Mouse (Mus musculus) CD4-positive, CD25-positive, alpha-beta regulatory T cell, adult 2 months (primary cell): Measurements from ENCODE around the gene Mt1.
A peak's percentile ranks its signal among the peaks of the same experiment; 100 is the strongest.

Experiments
- DNase-seq: peaks from one replicate; pipeline ENCODE4 v3.0.0-alpha.2; 2012; ENCODE audit warnings: low read depth, low spot score

The Mt1 gene

GRCm38 (mm10) chr8:94172809-94173732 is 5.8 kb upstream of the Mt1 start:
- DNase-seq = no peak

GRCm38 (mm10) chr8:94173848-94174403 is 5.0 kb upstream of the Mt1 start:
- no peak for DNase-seq

GRCm38 (mm10) chr8:94174619-94175213 is 4.2 kb upstream of the Mt1 start:
- no peak for DNase-seq

- no peak for DNase-seq
These were observed 1.0 kb upstream of the Mt1 start for GRCm38 (mm10) chr8:94177716-94178390.

- DNase-seq = peak; percentile 21
These were observed 1.1 kb downstream of the Mt1 start for GRCm38 (mm10) chr8:94179713-94180560.

- DNase-seq = no peak
These were observed 1.7 kb downstream of the Mt1 start for GRCm38 (mm10) chr8:94180561-94180908.

GRCm38 (mm10) chr8:94182055-94182929 is 3.4 kb downstream of the Mt1 start:
- no peak for DNase-seq

GRCm38 (mm10) chr8:94183117-94183516 is 4.2 kb downstream of the Mt1 start:
- peak; percentile 90 for DNase-seq

GRCm38 (mm10) chr8:94184357-94184843 is 5.5 kb downstream of the Mt1 start:
- DNase-seq = no peak

GRCm38 (mm10) chr8:94185791-94186190 is 6.9 kb downstream of the Mt1 start:
- no peak for DNase-seq

GRCm38 (mm10) chr8:94186542-94186941 is 7.7 kb downstream of the Mt1 start:
- peak; percentile 78 for DNase-seq

- DNase-seq = no peak
These were observed 8.6 kb downstream of the Mt1 start for GRCm38 (mm10) chr8:94187290-94188002.

- DNase-seq = no peak
These were observed 10.6 kb downstream of the Mt1 start for GRCm38 (mm10) chr8:94189275-94190031.

- peak; percentile 77 for DNase-seq
These were observed 12.3 kb downstream of the Mt1 start for GRCm38 (mm10) chr8:94191101-94191691.

GRCm38 (mm10) chr8:94192926-94193325 is 14.0 kb downstream of the Mt1 start:
- DNase-seq = no peak

- no peak for DNase-seq
These were observed 15.8 kb downstream of the Mt1 start for GRCm38 (mm10) chr8:94194591-94195223.

- DNase-seq = peak; percentile 77
These were observed 20.5 kb downstream of the Mt1 start for GRCm38 (mm10) chr8:94199202-94199869.
